Mouse (Mus musculus): ENCODE measurements around the gene Heatr5a.

GRCm38 (mm10) chr12:51957626-51958025 lies 13.5 kb downstream of the Heatr5a start:
- TF ChIP-seq POLR2A (IDR thresholded peaks at IDR 0.05; ENCODE audit: insufficient read depth, low read depth, low read length) (no peak), CTCF (IDR thresholded peaks at IDR 0.05) (no peak), EP300 (IDR thresholded peaks at IDR 0.05; ENCODE audit: insufficient read depth, low read depth, low read length) (no peak)
